Mouse (Mus musculus) left cerebral cortex, adult 2 months (tissue): Measurements from ENCODE around the gene Nisch. TPM values are rescaled to one million over a fixed set of nuclear protein-coding genes. Genes with fewer than 3 reads are reported as not detected.

Source experiments
- DNase-seq, 2 experiments: peaks; one replicate each; pipeline ENCODE4 v3.0.0; 2021 to 2022; ENCODE audit warnings: low spot score in 2 of 2, mixed read lengths in 1 of 2; ENCODE audit errors: extremely low spot score in 1 of 2
- H3K27ac ChIP-seq: fragments of 200-600 bp; 2 replicates; pipeline ENCODE4 v1.8.1; 2022
- H3K4me3 ChIP-seq: fragments of 200-600 bp; 2 replicates; pipeline ENCODE4 v1.8.1; 2022
- CTCF ChIP-seq: fragments of 200-600 bp; IDR thresholded peaks from 2 replicates; pipeline ENCODE4 v1.8.1; 2022; ENCODE audit warnings: antibody characterized with exemption, mild to moderate bottlenecking, moderate library complexity
- intact Hi-C: fragments of 180-260 bp; cut with DNase I; formaldehyde crosslinking; loops from one replicate; pipeline ENCODE4 v1.15.1; 2025
- total RNA-seq, 2 experiments: library from RNA; stranded (reverse); gene quantifications; 2 replicates each; pipeline ENCODE4 v1.2.3; 2021

Gene Nisch
- total RNA-seq, 2 experiments from 2014 or later, result 387 to 407 TPM

GRCm38 (mm10) chr14:31199599-31199998, 17.1 kb downstream of the Nisch start:
- Histone ChIP-seq H3K4me3 (no peak overlapping the region), H3K27ac (no peak overlapping the region)
- intact Hi-C loops, result loop anchor here (2.0 to 5.0 kb wide), 2 partner anchors 21 to 67 kb away; partner anchors contain the start of gene Nt5dc2
- TF ChIP-seq CTCF, result no peak
- DNase-seq, result no peak

DNA sequence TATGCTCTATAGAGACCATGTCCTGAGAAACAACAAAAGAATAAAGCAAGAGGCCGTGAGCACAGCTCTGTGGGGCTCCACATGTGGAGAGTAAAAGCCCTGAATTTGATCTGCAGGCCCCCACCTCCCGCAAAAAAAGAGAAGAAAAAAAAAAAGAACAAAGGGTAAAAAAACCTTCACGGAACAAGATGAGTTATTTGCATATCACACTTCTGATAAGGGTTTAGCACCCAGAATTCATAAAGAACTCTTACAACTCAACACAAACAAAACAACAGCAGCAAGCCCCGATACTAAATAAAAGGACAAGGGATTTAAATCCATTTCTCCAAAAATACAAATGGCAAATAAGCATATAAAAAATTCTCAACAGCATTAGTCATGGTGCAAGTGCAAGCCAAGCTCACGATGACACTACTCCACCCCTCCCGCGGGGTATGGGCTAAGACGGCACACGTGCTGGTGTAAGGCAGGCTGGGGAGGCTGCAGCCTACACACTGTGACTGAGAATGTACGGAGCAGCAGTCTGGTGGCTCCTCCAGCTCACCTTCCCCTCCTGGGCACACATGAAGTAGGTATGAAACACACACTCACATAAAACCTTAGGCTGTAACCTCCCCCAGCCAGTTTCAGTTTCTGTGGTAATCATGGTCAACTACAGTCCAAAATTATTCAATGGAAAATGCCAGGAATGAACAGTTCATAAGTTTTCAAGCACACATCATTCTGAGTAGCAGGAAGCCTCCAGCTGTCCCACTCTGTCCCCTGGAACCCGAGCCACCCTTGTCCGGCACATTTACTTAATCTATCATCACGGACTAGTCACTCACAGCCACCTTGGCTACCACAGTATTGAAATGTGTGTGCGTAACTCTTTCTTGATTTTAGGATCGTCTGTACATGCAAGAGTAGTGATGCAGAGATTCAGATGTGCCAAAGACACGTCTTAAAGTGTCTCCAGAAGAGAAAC, 18.9 kb downstream of the Nisch start:
- intact Hi-C loops, result loop anchor here (2.0 to 5.0 kb wide), 2 partner anchors 19 to 66 kb away; partner anchors contain the start of gene Nt5dc2
- peak; percentile 55 to 60 for DNase-seq
- Histone ChIP-seq H3K27ac (no peak overlapping the region), H3K4me3 (no peak overlapping the region)
- no peak for TF ChIP-seq CTCF

GRCm38 (mm10) chr14:31195968-31196367, 20.8 kb downstream of the Nisch start:
- intact Hi-C loops, result loop anchor here (5.0 kb wide), 1 partner anchor 64 kb away; the partner anchor contains the start of gene Nt5dc2
- peak; percentile 73 for TF ChIP-seq CTCF
- Histone ChIP-seq H3K4me3 (no peak overlapping the region), H3K27ac (no peak overlapping the region)
- no peak for DNase-seq

DNA sequence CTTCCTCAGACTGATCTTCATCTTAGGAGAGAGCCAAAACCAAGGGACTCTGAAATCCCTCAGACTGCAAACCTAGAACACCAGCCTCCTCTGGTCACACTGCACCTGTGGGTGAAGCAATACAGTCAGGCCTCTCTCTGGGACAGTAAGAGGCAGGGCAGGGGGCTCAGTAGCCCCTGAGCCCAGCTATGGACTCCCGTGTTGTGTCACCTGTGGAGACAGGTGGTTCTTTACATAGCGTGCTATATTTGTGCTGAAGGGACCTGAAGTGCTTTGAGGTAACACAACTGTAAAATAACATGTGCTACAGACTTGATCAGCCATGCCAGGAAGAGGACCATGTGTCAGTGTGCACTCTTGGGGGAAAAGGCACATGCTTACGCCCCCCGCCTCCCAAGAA, 21.2 kb downstream of the Nisch start:
- H3K4me3 ChIP-seq, result no peak overlapping the region
- intact Hi-C loops, result loop anchor here (5.0 kb wide), 1 partner anchor 63 kb away; the partner anchor contains the start of gene Nt5dc2
- TF ChIP-seq CTCF, result no peak
- DNase-seq, result no peak
- H3K27ac ChIP-seq, result no peak overlapping the region

DNA sequence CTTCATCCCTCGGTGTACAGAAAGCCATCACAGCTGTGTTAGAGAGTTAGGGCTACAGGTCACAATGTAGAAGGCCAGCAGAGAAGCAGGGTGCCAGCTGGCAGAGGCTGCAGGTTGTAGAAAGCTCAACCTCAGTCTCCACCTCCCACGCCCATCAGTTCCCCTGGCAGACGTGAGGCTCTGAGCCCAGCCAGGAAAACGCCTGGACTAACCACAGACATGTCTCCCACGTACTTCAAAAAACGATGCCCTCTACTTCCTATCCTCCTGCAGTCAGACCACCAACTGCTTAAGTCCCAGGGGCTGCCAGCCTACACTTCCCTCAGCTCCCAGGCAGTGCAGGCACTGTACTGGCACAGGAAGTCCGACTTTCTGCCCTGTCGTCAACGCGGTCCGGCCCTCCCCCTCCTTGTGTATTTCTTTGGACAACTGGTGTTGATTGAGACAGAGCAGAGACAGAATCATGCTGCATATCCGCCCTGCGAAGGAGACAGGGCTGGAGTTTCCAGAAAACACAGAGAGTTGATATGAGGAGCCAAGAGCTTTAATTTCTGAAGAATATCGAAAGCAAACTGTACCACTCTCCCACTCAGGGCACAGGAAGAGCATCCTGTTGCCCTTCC, 21.7 kb downstream of the Nisch start:
- no peak for TF ChIP-seq CTCF
- intact Hi-C loops, result loop anchor here (5.0 kb wide), 1 partner anchor 63 kb away; the partner anchor contains the start of gene Nt5dc2
- Histone ChIP-seq H3K4me3 (no peak overlapping the region), H3K27ac (no peak overlapping the region)
- DNase-seq, result no peak

DNA sequence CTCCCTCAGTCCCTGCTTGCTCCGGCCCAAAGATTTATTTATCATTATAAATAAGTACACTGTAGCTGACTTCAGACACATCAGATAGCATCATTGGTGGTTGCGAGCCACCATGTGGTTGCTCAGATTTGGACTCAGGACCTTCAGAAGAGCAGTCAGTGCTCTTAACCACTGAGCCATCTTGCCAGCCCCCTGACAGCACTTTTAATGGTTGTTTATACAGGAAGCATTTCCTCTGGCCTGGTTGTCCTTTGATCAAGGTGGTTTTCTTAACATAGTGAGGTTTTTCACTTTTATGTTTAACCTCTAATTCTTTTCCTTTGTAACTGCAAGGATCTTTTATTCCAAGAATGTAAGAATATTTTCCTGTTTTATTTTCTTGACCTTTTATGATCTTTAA, 22.3 kb downstream of the Nisch start:
- DNase-seq, result no peak
- intact Hi-C loops, result no loop called here
- H3K27ac ChIP-seq, result 0 out of 2 replicates have a peak overlapping the region, but pooled peaks have one; percentile 20
- no peak for TF ChIP-seq CTCF
- no peak overlapping the region for H3K4me3 ChIP-seq

DNA sequence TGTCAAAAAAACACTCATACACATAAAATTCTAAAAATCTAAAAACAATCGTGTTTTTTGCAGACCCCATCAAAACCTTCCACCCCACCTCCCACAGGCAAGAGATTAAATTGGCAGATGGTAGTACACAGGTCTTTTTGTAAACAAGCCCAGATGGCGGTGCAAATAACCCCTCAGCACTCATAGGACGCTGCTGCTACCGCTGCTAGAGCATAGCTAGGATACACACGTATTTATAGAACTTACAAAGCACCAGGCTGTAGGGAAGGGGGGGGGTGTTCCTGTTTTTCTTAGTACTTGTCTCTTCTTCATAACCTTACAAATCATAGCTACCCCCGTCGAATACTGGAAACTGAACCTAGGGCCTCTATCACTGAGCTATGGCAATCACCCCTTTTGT, 23.0 kb downstream of the Nisch start:
- DNase-seq, result no peak
- intact Hi-C loops, result no loop called here
- Histone ChIP-seq H3K27ac (no peak overlapping the region), H3K4me3 (no peak overlapping the region)
- TF ChIP-seq CTCF, result no peak

GRCm38 (mm10) chr14:31191936-31192335, 24.8 kb downstream of the Nisch start:
- Histone ChIP-seq H3K27ac (no peak overlapping the region), H3K4me3 (no peak overlapping the region)
- TF ChIP-seq CTCF, result no peak
- intact Hi-C loops, result no loop called here
- no peak for DNase-seq

- H3K27ac ChIP-seq, result no peak overlapping the region
- no peak for TF ChIP-seq CTCF
- intact Hi-C loops, result no loop called here
- H3K4me3 ChIP-seq, result no peak overlapping the region
- DNase-seq, result no peak
These were observed 27.4 kb downstream of the Nisch start for GRCm38 (mm10) chr14:31189348-31189747.

DNA sequence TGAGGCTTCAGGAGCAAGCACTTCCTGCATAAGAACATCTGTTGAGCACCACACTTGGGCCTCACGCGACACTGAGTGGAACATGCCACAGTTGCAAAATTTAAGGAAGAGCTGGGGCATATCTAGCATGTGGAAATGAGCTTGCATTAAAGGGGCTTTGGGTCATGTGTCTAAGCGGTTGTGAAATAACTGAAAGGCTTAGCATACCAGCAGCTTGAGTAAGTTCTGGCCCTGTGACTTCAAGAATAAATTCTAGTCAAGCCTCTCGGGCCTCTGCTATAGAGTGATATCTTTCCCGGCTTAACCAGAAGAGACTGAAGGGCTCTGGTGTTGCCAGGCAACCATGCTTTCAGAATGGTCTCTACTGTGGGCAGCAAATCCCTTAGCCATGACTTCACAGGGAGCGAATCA, 28.0 kb downstream of the Nisch start:
- intact Hi-C loops, result no loop called here
- TF ChIP-seq CTCF, result no peak
- Histone ChIP-seq H3K4me3 (no peak overlapping the region), H3K27ac (no peak overlapping the region)
- DNase-seq, result no peak

GRCm38 (mm10) chr14:31186656-31187055, 30.1 kb downstream of the Nisch start:
- no peak for TF ChIP-seq CTCF
- Histone ChIP-seq H3K4me3 (no peak overlapping the region), H3K27ac (no peak overlapping the region)
- intact Hi-C loops, result no loop called here
- DNase-seq, result no peak

GRCm38 (mm10) chr14:31184195-31184594, 32.6 kb downstream of the Nisch start:
- Histone ChIP-seq H3K4me3 (no peak overlapping the region), H3K27ac (no peak overlapping the region)
- DNase-seq, result no peak
- TF ChIP-seq CTCF, result no peak
- intact Hi-C loops, result no loop called here
